Mouse (Mus musculus) kidney, embryonic 16.5 days (tissue): ENCODE measurements around the gene Zfp451. TPM values are rescaled to one million over a fixed set of nuclear protein-coding genes. Genes with fewer than 3 reads are reported as not detected.
A peak's percentile ranks its signal among the peaks of the same experiment; 100 is the strongest.
"Not testable (repeated sequence)": the region's sequence is repeated elsewhere in the genome, so short reads cannot be mapped to it uniquely, and the experiment has no call there.

Experiments
- ATAC-seq: fragments of 200-750 bp; cut with Nextera tagmentation; 2 replicates; pipeline ENCODE4 v1.8.0; 2017; ENCODE audit warnings: moderate TSS enrichment; ENCODE audit not compliant: low FRiP score, low TSS enrichment
- H3K27ac ChIP-seq: fragments of 300-500 bp; sonication (generic); 2 replicates; pipeline ENCODE4 v1.5.1; 2014; ENCODE audit warnings: low read length
- H3K27me3 ChIP-seq: fragments of 300-500 bp; sonication (generic); 2 replicates; pipeline ENCODE4 v1.6.1; 2014; ENCODE audit warnings: low read length, control low read depth, mixed read lengths; ENCODE audit not compliant: insufficient read depth
- H3K36me3 ChIP-seq: fragments of 300-500 bp; sonication (generic); 2 replicates; pipeline ENCODE4 v1.6.1; 2014; ENCODE audit warnings: low read length, control low read depth, mixed read lengths; ENCODE audit not compliant: insufficient read depth
- H3K4me1 ChIP-seq: fragments of 300-500 bp; sonication (generic); 2 replicates; pipeline ENCODE4 v1.6.1; 2014; ENCODE audit warnings: low read length, control low read depth, mixed read lengths; ENCODE audit not compliant: insufficient read depth
- H3K4me2 ChIP-seq: fragments of 300-500 bp; sonication (generic); replicated peaks from 2 replicates; pipeline ENCODE4 v1.6.1; 2014; ENCODE audit warnings: low read depth, low read length
- H3K4me3 ChIP-seq: fragments of 300-500 bp; sonication (generic); 2 replicates; pipeline ENCODE4 v1.5.1; 2014; ENCODE audit warnings: mild to moderate bottlenecking, low read length
- H3K9ac ChIP-seq: fragments of 300-500 bp; sonication (generic); replicated peaks from 2 replicates; pipeline ENCODE4 v1.6.1; 2014; ENCODE audit warnings: low read length
- H3K9me3 ChIP-seq: fragments of 300-500 bp; sonication (generic); 2 replicates; pipeline ENCODE4 v1.6.1; 2016; ENCODE audit warnings: low read length, control low read depth
- WGBS: fragments of 180-500 bp; shearing (Covaris S2); extraction: QIAGEN DNeasy Blood & Tissue Kit; methylation state at CpG from one replicate; pipeline ENCODE4 v1.1.7; 2014; 5-methylcytosine and 5-hydroxymethylcytosine counted together
- polyA plus RNA-seq: library from polyadenylated mRNA; unstranded; fragments of >200 nt; fragmentation: Nextera tagmentation; extraction: Ambion mirVana; gene quantifications from 2 replicates; pipeline ENCODE4 v1.2.1, GENCODE M21; 2015

Zfp451 gene
- 26.4 and 28.3 TPM in 2 replicates for polyA plus RNA-seq

GRCm38 (mm10) chr1:33813868-33814794 is at the start of gene Zfp451:
Gene Zfp451, minus strand, starts transcription at chr1:33814595.
- peak within 1 kb of the TSS; percentile 80 for H3K9ac ChIP-seq
- peaks cover 10% of the 10 kb centered on the region for H3K4me1 ChIP-seq
- peak; percentile 95 for ATAC-seq
- H3K4me3 ChIP-seq = peak within 1 kb of the TSS; percentile 66
- WGBS = under 1% methylated on average over 62 of the region's 85 CpGs
- peaks cover 28% of the 10 kb centered on the region for H3K36me3 ChIP-seq
- no peaks in the 10 kb centered on the region for H3K27me3 ChIP-seq
- H3K27ac ChIP-seq = peak within 1 kb of the TSS; percentile 79
- H3K4me2 ChIP-seq = peak within 1 kb of the TSS; percentile 63
- H3K9me3 ChIP-seq = no peaks in the 10 kb centered on the region; the same call in 1 of the 2 replicates

GRCm38 (mm10) chr1:33846807-33847206 is 32.4 kb upstream of the Zfp451 start:
- no peak for ATAC-seq
- H3K4me1 ChIP-seq = no peaks in the 10 kb centered on the region
- no peak overlapping the region for H3K4me3 ChIP-seq
- 92% methylated on average over 2 of the region's 2 CpGs for WGBS
- no peaks in the 10 kb centered on the region for H3K36me3 ChIP-seq
- peaks cover 3% of the 10 kb centered on the region; the same call in 1 of the 2 replicates for H3K9me3 ChIP-seq
- H3K4me2 ChIP-seq = no peak overlapping the region
- no peaks in the 10 kb centered on the region for H3K27me3 ChIP-seq
- no peak overlapping the region for H3K27ac ChIP-seq
- no peak overlapping the region for H3K9ac ChIP-seq

GRCm38 (mm10) chr1:33843823-33844222 is 29.4 kb upstream of the Zfp451 start:
- 75% methylated on average over 6 of the region's 6 CpGs for WGBS
- no peak overlapping the region for H3K9ac ChIP-seq
- no peaks in the 10 kb centered on the region for H3K27me3 ChIP-seq
- ATAC-seq = no peak
- no peak overlapping the region for H3K4me3 ChIP-seq
- H3K9me3 ChIP-seq = peaks cover 3% of the 10 kb centered on the region; the same call in 1 of the 2 replicates
- H3K4me1 ChIP-seq = no peaks in the 10 kb centered on the region
- H3K4me2 ChIP-seq = no peak overlapping the region
- H3K27ac ChIP-seq = no peak overlapping the region
- no peaks in the 10 kb centered on the region for H3K36me3 ChIP-seq

GRCm38 (mm10) chr1:33838952-33839351 is 24.6 kb upstream of the Zfp451 start:
- not testable (repeated sequence) for H3K27ac ChIP-seq, H3K4me2 ChIP-seq, H3K9ac ChIP-seq, H3K4me3 ChIP-seq, H3K9me3 ChIP-seq, ATAC-seq, H3K36me3 ChIP-seq, H3K27me3 ChIP-seq, H3K4me1 ChIP-seq
- 93% methylated on average over 14 of the region's 14 CpGs for WGBS

- no peak overlapping the region for H3K4me2 ChIP-seq
- 61% methylated on average over 4 of the region's 4 CpGs for WGBS
- H3K4me3 ChIP-seq = no peak overlapping the region
- H3K27ac ChIP-seq = no peak overlapping the region
- no peak for ATAC-seq
- H3K36me3 ChIP-seq = no peaks in the 10 kb centered on the region
- no peaks in the 10 kb centered on the region for H3K4me1 ChIP-seq
- H3K9me3 ChIP-seq = peaks cover 10% of the 10 kb centered on the region
- H3K27me3 ChIP-seq = no peaks in the 10 kb centered on the region
- no peak overlapping the region for H3K9ac ChIP-seq
These were observed 16.2 kb upstream of the Zfp451 start for GRCm38 (mm10) chr1:33830586-33830985.

GRCm38 (mm10) chr1:33817931-33818330 is 3.5 kb upstream of the Zfp451 start:
- no peaks in the 10 kb centered on the region for H3K27me3 ChIP-seq
- H3K27ac ChIP-seq = no peak overlapping the region
- WGBS = 88% methylated on average over 2 of the region's 2 CpGs
- H3K4me3 ChIP-seq = no peak overlapping the region
- H3K9me3 ChIP-seq = no peaks in the 10 kb centered on the region
- H3K36me3 ChIP-seq = peaks cover under 1% of the 10 kb centered on the region; the same call in 1 of the 2 replicates
- H3K4me2 ChIP-seq = no peak overlapping the region
- H3K9ac ChIP-seq = no peak overlapping the region
- ATAC-seq = no peak
- H3K4me1 ChIP-seq = peaks cover 6% of the 10 kb centered on the region

GRCm38 (mm10) chr1:33813495-33813867 is 914 bp downstream of the Zfp451 start:
- Histone ChIP-seq H3K9ac (peak overlapping the region; percentile 80), H3K9me3 (no peaks in the 10 kb centered on the region; the same call in 1 of the 2 replicates), H3K27me3 (no peaks in the 10 kb centered on the region), H3K4me3 (peak overlapping the region; percentile 66), H3K4me2 (peak overlapping the region; percentile 63), H3K4me1 (peaks cover 10% of the 10 kb centered on the region), H3K27ac (peak overlapping the region; percentile 79), H3K36me3 (peaks cover 33% of the 10 kb centered on the region)
- 11% methylated on average over 11 of the region's 11 CpGs for WGBS
- no peak for ATAC-seq

GRCm38 (mm10) chr1:33803323-33803722 is 11.1 kb downstream of the Zfp451 start:
- no peak for ATAC-seq
- Histone ChIP-seq H3K36me3 (peaks cover 51% of the 10 kb centered on the region), H3K4me2 (no peak overlapping the region), H3K27me3 (no peaks in the 10 kb centered on the region), H3K4me1 (no peaks in the 10 kb centered on the region), H3K27ac (no peak overlapping the region), H3K9ac (no peak overlapping the region), H3K9me3 (no peaks in the 10 kb centered on the region), H3K4me3 (no peak overlapping the region)
- 97% methylated on average over 2 of the region's 2 CpGs for WGBS

GRCm38 (mm10) chr1:33799620-33800019 is 14.8 kb downstream of the Zfp451 start:
- H3K9ac ChIP-seq = no peak overlapping the region
- ATAC-seq = no peak
- no peak overlapping the region for H3K27ac ChIP-seq
- H3K4me3 ChIP-seq = no peak overlapping the region
- peaks cover 46% of the 10 kb centered on the region for H3K36me3 ChIP-seq
- no peaks in the 10 kb centered on the region for H3K9me3 ChIP-seq
- H3K27me3 ChIP-seq = no peaks in the 10 kb centered on the region
- H3K4me1 ChIP-seq = no peaks in the 10 kb centered on the region
- no peak overlapping the region for H3K4me2 ChIP-seq
- 75% methylated on average over 3 of the region's 3 CpGs for WGBS

GRCm38 (mm10) chr1:33788493-33788892 is 25.9 kb downstream of the Zfp451 start:
- H3K36me3 ChIP-seq = peaks cover 7% of the 10 kb centered on the region
- H3K27ac ChIP-seq = no peak overlapping the region
- no peak overlapping the region for H3K9ac ChIP-seq
- no peak for ATAC-seq
- H3K9me3 ChIP-seq = no peaks in the 10 kb centered on the region
- WGBS = 49% methylated on average over 3 of the region's 3 CpGs
- H3K27me3 ChIP-seq = no peaks in the 10 kb centered on the region
- H3K4me3 ChIP-seq = no peak overlapping the region
- H3K4me2 ChIP-seq = no peak overlapping the region
- H3K4me1 ChIP-seq = no peaks in the 10 kb centered on the region
